11 mouse cellular contexts compared by ENCODE assay signal in the genomic region with DNA sequence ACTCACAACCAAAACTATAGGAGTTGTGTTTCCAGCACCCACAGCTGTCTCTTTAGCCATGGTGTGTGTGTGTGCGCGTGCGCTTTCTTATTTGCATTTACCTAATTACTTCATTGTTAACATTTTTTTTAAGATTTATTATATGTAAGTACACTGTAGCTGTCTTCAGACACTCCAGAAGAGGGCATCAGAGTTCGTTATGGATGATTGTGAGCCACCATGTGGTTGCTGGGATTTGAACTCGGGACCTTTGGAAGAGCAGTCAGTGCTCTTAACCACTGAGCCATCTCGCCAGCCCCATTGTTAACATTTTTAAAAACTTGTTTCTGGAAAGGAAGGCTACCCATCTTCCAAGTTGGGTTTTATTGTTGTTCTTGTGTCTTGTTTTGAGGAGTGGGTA. TPM values are rescaled to one million over a fixed set of nuclear protein-coding genes. Genes with fewer than 3 reads are reported as not detected.
DNase-seq lines count a peak whose midpoint lies in the region; TF ChIP-seq lines count a peak whose summit lies in the region.
"Not testable (repeated sequence)": the region's sequence is repeated elsewhere in the genome, so short reads cannot be mapped to it uniquely, and the experiment has no call there.
"Had no signal": no experiment of that assay in that cellular context is flagged by ENCODE, and none has a peak within 500 bp of the region (broad histone marks: within the 10 kb centered on the region; RNA-seq: fewer than 3 reads in every experiment).

No protein-coding gene starts in this region.

- not testable (repeated sequence) for H3K27me3 ChIP-seq in CH12.LX (replicated peaks); heart, adult 2 months (ENCODE audit: control insufficient read depth, insufficient read depth, low read length)

- not testable (repeated sequence) for H3K4me3 ChIP-seq in CH12.LX (replicated peaks in 1 of 3; ENCODE audit: low read depth in 2 of 3, low read length in 2 of 3, poor library complexity in 1 of 3); gastrocnemius, adult 2 months; heart, adult 2 months; layer of hippocampus, adult 2 months

- intact Hi-C loops in gastrocnemius, adult 2 months (cut with DNase I) = not testable (repeated sequence)
- intact Hi-C loops in heart, adult 2 months (cut with DNase I) = loop anchor here (5.0 kb wide), 1 partner anchor 166 kb away; no protein-coding TSS in a partner anchor

- TF ChIP-seq CTCF in CH12.LX (conservative IDR thresholded peaks at IDR 0.05 in 1 of 2, IDR thresholded peaks at IDR 0.05 in 1 of 2; ENCODE audit: low read depth in 2 of 2, low read length in 2 of 2) = not testable (repeated sequence)
- TF ChIP-seq CTCF in gastrocnemius, adult 2 months (IDR thresholded peaks at IDR 0.05) = peak; percentile 21; the same call in 1 of the 2 replicates
- peak; percentile 38 for TF ChIP-seq CTCF in heart, adult 2 months (IDR thresholded peaks at IDR 0.05)
- TF ChIP-seq CTCF in layer of hippocampus, adult 2 months (conservative IDR thresholded peaks at IDR 0.05) = peak; percentile 66

- not testable (repeated sequence) for TF ChIP-seq EP300 in CH12.LX (IDR thresholded peaks at IDR 0.05; ENCODE audit: low read length); heart, adult 2 months (IDR thresholded peaks at IDR 0.05; ENCODE audit: insufficient read depth, low read depth, low read length)

- not testable (repeated sequence) for H3K4me2 ChIP-seq in CH12.LX (ENCODE audit: insufficient read depth, low read depth, poor library complexity, severe bottlenecking)

- not testable (repeated sequence) for H3K27ac ChIP-seq in CH12.LX (ENCODE audit: insufficient read depth, low read depth); gastrocnemius, adult 2 months; heart, adult 2 months; layer of hippocampus, adult 2 months

- DNase-seq in CH12.LX (ENCODE audit: extremely low read depth); gastrocnemius, adult 2 months; heart, adult 2 months; layer of hippocampus, adult 2 months (ENCODE audit: low spot score in 2 of 2): not testable (repeated sequence)

- H3K9me3 ChIP-seq in CH12.LX (replicated peaks; ENCODE audit: low read length) = not testable (repeated sequence)

- not testable (repeated sequence) for TF ChIP-seq RAD21 in CH12.LX (IDR thresholded peaks at IDR 0.05; ENCODE audit: low read depth, low read length)

- TF ChIP-seq POLR2A in CH12.LX (IDR thresholded peaks at IDR 0.05; ENCODE audit: low read depth, low read length); heart, adult 2 months (IDR thresholded peaks at IDR 0.05; ENCODE audit: insufficient read depth, low read depth, low read length): not testable (repeated sequence)

- H3K79me2 ChIP-seq in CH12.LX (replicated peaks; ENCODE audit: control insufficient read depth, extremely low read depth, insufficient read depth, poor library complexity, severe bottlenecking); heart, adult 2 months (replicated peaks; ENCODE audit: control insufficient read depth, insufficient read depth, low read length): not testable (repeated sequence)

- in situ Hi-C loops in CH12.LX (cut with MboI; ENCODE audit: low pct_ligation_motif_present, low pct_unique_long_range_greater_than_20kb, low sequenced_read_pairs) = not testable (repeated sequence)

- peaks cover 26 to 84% of the 10 kb centered on the region in 2 experiments for H3K4me1 ChIP-seq in CH12.LX (ENCODE audit: control insufficient read depth in 1 of 2, insufficient read depth in 2 of 2)
- H3K4me1 ChIP-seq in heart, adult 2 months (ENCODE audit: control insufficient read depth, insufficient read depth, low read length) = not testable (repeated sequence)

- dilution Hi-C loops in CH12.LX (cut with MboI; ENCODE audit: extremely low pct_ligation_motif_present, extremely low pct_unique_long_range_greater_than_20kb, low sequenced_read_pairs) = not testable (repeated sequence)

- H3K9ac ChIP-seq in CH12.LX (ENCODE audit: insufficient read depth, low read depth); heart, adult 2 months (ENCODE audit: low read depth, low read length): not testable (repeated sequence)

- 92% methylated on average over 6 of the region's 6 CpGs for WGBS in heart, adult 2 months

- not testable (repeated sequence) for H3K36me3 ChIP-seq in CH12.LX (replicated peaks in 1 of 2; ENCODE audit: control insufficient read depth in 1 of 2, insufficient read depth in 1 of 2, low read length in 1 of 2); heart, adult 2 months (ENCODE audit: control insufficient read depth, insufficient read depth, low read length)

TF ChIP-seq in CH12.LX, 34 proteins besides CTCF, POLR2A, EP300 and RAD21:
- TF ChIP-seq ZNF384 (IDR thresholded peaks at IDR 0.05; ENCODE audit: low read depth, low read length) = peak; percentile 49; the same call in 1 of the 2 replicates

RNA-seq across cellular contexts. Expression of gene Scd2, which starts 42.3 kb away (rescaled TPM):
- 204 and 212 TPM in 2 replicates for total RNA-seq in CH12.LX (2012; rRNA removed)
- 123 and 205 TPM in 2 replicates for total RNA-seq in CH12.LX (2014; rRNA removed)
- 274 and 408 TPM in 2 replicates for polyA plus RNA-seq in CH12.LX (2012; ENCODE audit: insufficient read length, low read depth)
- total RNA-seq in gastrocnemius, adult 2 months (2021) = 1 to 10 TPM; 7.4 to 9.1 TPM
- total RNA-seq in heart, adult 2 months (2021) = 10 to 100 TPM in 1 of 2 experiments, 1 to 10 TPM in 1; 9.2 to 12.2 TPM
- polyA plus RNA-seq in heart, adult 2 months (2012; rRNA removed) = 21.2 and 31.1 TPM in 2 replicates
- 100 to 1,000 TPM; 597 to 622 TPM for total RNA-seq in layer of hippocampus, adult 2 months (2021)

RNA-seq across cellular contexts. Expression of gene Scd3, which starts 48.1 kb away (rescaled TPM):
- total RNA-seq in CH12.LX (2012; rRNA removed) (0.04 TPM in 1 of 2 replicates, not detected in the other), CH12.LX (2014; rRNA removed) (not detected in 2 replicates)
- 0.11 TPM in 1 of 2 replicates, not detected in the other for polyA plus RNA-seq in CH12.LX (2012; ENCODE audit: insufficient read length, low read depth)
- total RNA-seq in gastrocnemius, adult 2 months (2021) = not detected
- under 1 TPM in 1 of 2 experiments, not detected in 1; 0.13 TPM for total RNA-seq in heart, adult 2 months (2021)
- polyA plus RNA-seq in heart, adult 2 months (2012; rRNA removed) = 0.37 TPM in 1 of 2 replicates, not detected in the other
- total RNA-seq in layer of hippocampus, adult 2 months (2021) = 1 to 10 TPM; 1.6 to 2.2 TPM
- total RNA-seq: adrenal gland, postnatal 14 days had no signal
- polyA plus RNA-seq: activated CD4-positive, CD25-positive, alpha-beta regulatory T cell, adult 4 months; CD4-positive, CD25-positive, alpha-beta regulatory T cell, adult 4 months had no signal

RNA-seq across cellular contexts. Expression of gene Pkd2l1, which starts 58.9 kb away (rescaled TPM):
- 0.04 TPM in 1 of 2 replicates, not detected in the other for total RNA-seq in CH12.LX (2012; rRNA removed)
- not detected in 2 replicates for total RNA-seq in CH12.LX (2014; rRNA removed)
- 0.07 TPM in 2 replicates for polyA plus RNA-seq in CH12.LX (2012; ENCODE audit: insufficient read length, low read depth)
- total RNA-seq in gastrocnemius, adult 2 months (2021) = not detected
- total RNA-seq in heart, adult 2 months (2021) = not detected
- not detected in 2 replicates for polyA plus RNA-seq in heart, adult 2 months (2012; rRNA removed)
- under 1 TPM; 0.15 to 0.31 TPM for total RNA-seq in layer of hippocampus, adult 2 months (2021)
- total RNA-seq: adrenal gland, adult 18-20 months; adrenal gland, adult 8-10 months; adrenal gland, postnatal 14 days; adrenal gland, postnatal 36 days had no signal
- polyA plus RNA-seq: CD4-positive, CD25-positive, alpha-beta regulatory T cell, adult 4 months; embryonic facial prominence, embryonic 12.5 days had no signal

Comparison
In these comparisons a context has a peak if more than half of its experiments do, and no peak if none do; other contexts are left out.
1. RNA of gene Scd2, which starts 42.3 kb away (total RNA-seq): 597 to 622 TPM in layer of hippocampus, adult 2 months and 123 to 212 TPM in CH12.LX; 9.2 to 12.2 TPM in heart, adult 2 months and 7.4 to 9.1 TPM in gastrocnemius, adult 2 months; every median in the first group is over 4 times any median in the second.